Mouse (Mus musculus) layer of hippocampus, postnatal 25 days (tissue): ENCODE measurements around the gene Iars. TPM values are rescaled to one million over a fixed set of nuclear protein-coding genes. Genes with fewer than 3 reads are reported as not detected.
"Not testable (repeated sequence)": the region's sequence is repeated elsewhere in the genome, so short reads cannot be mapped to it uniquely, and the experiment has no call there.

ENCODE experiments used
- DNase-seq, 2 experiments: peaks; one replicate each; pipeline ENCODE4 v3.0.0; 2022; ENCODE audit warnings: mixed read lengths in 2 of 2, low spot score in 1 of 2; ENCODE audit errors: extremely low spot score in 1 of 2
- total RNA-seq, 2 experiments: library from RNA; stranded (reverse); gene quantifications; 2 replicates each; pipeline ENCODE4 v1.2.3; 2021

Iars gene
- total RNA-seq, 2 experiments from 2014 or later: 68.7 to 69.9 TPM

DNA sequence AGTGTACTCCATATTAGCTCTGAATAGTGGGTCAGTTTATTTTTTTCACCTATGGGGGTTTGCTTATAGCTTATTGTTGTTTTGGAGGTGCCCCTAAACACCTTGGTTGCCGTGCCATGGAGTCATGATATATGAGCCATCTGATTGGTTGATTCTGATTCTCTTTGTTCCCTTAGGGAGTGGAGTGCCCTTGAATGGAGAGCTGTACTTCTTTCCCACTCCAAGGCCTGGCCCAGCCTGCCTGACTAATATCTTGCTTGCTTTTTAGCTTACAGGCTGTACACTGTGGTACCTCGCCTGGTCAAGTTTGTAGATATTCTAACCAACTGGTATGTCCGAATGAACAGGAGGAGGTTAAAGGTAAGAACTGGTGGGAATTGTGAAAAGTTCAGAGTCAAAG lies 37.4 kb downstream of the Iars start:
- DNase-seq: no peak

DNA sequence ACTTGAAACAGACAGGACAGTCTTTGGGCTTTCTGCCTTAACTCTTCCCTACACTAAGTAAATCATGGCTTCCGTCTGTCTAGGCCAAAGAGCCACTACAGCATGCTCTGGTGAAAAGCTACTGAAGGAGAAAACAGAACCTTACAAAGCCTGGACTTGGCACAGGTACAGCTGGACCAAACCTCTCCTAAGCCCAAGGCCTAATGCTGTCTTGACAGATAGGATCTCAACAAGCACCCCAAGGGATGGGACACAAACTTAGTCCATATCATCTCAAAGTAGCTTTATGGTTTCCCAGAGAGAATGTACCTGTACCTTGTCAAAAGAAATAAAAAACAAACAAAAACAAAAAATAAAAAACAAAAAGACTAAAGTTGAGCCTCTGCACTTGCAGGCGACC lies 54.5 kb downstream of the Iars start:
- DNase-seq: no peak

DNA sequence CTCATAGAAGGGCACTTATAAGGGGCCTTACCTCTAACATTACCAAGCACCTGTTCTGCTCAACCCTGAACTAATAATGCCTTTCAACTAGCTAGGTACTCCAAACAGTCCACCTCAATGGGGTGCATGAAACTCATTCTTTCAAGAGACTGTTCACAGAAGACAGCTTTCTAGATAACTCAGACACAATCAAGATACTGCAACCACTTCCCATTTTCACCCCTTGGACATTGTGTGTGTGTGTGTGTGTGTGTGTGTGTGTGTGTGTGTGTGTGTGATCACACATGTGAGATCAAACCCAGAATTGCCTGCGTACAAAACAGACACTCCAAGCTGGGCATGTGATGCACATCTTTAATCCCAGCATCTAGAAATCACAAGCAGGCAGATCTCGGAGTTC lies 56.1 kb downstream of the Iars start:
- no peak for DNase-seq

DNA sequence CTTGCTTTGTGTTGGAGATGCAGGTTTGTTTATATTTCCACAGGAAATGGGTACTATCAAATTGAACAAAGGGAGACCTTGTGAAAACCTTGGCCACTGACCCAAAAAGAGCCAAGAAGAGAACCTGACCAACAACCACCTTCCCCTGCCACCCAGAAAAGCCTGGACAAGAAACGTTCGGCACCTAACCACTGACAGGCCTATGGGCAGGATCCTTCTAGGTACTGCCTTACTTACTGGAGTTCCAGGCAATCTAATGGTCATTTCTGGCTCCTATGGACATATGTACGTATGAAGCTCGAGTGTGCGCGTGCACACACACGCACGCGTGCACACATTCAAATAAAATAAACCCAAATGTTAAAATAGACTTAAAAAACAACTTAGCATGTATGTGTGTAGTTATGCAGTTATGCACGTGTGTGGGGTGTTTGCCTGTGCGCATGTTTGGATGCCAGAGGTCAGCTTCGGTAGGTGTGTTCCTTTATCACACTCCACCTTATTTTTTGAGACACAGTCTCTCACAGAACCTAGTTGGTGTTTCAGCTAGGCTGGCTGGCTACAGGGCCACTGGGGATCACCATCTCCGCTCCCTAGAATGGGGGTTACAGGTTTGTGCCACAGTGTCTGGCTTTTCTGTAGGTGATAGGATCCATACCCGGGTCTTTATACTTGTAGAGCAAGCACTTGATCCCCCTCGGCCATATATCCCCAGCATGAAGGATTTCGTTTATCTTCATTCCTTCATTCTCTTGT lies 59.6 kb downstream of the Iars start:
- no peak for DNase-seq

DNA sequence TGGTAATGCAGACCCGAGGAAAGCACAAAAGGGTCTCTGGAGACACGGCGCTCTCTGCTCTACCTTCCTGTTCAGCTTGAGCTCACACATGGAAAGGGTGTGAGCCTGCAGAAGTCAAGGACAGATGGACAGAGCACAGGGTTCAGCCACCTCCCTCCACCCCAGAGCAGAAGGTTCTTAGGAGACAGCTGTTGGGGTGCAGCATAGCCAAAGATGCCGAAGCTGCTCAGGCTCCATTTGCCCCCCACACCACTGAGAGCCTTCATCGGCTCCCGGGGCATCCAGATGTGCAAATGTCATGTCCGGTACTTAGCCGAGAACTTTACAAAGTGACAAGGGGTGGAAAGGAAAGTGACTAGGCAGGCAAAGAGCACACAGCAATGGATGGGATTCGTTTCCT lies 74.7 kb downstream of the Iars start:
- DNase-seq: no peak

DNA sequence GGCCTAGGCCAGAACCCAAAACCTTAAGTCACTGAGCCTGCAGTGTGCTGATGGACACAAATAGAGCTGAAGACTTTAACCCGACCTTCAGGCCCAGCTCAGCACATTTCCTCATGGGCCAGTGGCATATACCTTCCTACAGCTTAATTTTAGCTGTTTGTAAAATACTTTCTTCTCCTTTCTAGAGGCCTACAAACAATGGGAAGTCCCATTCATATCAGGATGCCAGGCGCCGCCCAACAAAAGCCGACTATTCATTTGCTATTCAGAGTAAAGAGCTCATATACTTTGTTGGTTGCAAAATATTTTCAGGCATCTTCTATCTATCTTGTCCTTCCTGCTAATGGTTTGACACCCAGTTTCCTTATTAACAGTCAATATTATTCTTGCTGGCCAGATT lies 76.1 kb downstream of the Iars start:
- no peak for DNase-seq

DNA sequence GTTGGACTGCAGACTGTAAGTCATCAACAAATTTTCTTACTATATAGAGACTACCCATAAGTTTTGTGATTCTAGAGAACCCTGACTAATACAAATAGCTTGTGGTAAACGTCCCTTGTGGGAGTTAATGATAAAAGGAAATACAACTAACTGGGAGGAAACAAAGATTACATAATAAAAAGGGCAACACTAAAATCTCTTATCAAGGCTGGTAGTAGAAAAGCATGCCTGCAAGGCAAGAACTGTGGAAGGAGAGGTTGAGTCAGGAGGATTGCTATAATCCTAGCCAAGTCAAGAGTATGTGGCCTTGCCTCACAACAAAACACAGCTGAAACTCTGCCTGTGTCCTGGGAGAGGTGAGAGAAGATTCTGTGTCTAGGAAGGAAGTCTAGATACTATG lies 78.8 kb downstream of the Iars start:
- no peak for DNase-seq

DNA sequence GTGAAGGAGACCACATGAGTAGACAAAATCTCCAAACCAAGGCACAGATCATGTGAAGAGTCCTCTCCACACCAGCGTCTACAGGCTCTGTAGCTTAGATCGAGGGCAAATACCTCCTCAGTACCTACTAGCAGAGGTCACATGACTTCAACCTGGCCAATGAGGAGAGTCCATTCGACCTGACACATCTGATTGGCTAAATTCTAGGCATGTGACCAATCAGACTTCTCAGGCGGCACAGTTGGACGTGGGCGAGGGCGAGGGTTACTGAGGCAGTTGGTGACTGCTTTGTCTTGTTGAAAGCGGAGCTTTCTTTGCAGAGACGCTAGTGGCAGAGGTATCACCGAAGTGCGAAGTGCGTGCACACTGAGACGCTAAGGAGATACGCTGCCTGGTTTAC lies 80.3 kb downstream of the Iars start:
- no peak for DNase-seq

DNA sequence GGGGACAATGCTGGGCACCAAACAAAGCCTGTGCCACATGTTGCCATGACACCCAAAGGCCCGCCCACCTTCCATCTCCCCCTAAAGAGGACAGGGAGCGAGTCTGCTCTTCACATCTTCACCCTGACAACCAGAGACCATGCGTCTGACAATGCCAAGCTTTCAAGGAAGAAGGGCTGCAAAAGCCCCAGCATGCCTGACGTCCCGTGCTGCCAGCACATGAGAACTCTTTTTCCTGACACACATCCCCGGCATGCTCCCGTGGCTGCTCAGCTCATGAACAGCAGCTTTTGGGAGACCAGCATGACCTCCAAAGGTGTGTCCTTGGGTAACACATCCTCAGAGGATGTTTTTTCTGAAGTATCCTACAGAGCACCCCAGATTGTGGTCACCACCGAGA lies 83.4 kb downstream of the Iars start:
- no peak for DNase-seq

DNA sequence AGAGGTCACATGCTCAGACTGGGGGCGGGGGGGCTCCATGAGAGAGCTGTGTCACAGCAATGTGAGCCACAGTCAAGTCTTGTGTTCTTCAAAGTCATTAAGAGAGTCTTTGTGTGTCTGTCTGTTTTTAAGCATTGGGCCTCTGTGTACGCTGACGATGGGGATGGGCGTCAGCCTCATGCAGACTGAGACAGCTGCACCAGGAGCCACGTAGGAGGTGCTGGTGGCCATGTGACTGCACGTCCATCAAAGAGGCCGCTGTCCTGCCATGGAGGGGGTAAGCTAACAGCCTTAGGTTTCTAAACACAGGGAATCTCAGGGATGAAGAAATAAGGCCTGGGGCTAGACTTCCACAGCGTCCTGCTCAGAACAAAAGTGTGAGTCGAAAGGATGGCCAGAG lies 84.4 kb downstream of the Iars start:
- no peak for DNase-seq

DNA sequence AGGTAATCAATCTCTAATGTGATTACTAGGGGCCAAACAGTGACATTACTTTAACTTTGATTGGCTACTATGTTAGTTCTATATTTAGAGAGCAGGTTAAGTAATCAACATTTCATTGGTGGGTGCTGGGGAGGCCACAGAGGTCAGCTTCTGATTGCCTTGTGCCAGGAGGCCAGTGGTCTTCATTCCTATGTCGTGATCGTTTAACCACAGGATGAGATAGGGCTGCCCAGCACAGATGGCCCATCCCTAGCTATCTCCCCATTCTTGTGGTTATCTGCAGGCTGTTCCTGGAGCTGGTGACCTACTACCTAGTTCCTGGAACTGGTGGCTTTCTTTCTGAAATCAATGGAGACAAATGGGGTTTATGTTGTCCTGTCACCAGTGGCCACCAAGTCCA lies 86.1 kb downstream of the Iars start:
- DNase-seq: no peak

DNA sequence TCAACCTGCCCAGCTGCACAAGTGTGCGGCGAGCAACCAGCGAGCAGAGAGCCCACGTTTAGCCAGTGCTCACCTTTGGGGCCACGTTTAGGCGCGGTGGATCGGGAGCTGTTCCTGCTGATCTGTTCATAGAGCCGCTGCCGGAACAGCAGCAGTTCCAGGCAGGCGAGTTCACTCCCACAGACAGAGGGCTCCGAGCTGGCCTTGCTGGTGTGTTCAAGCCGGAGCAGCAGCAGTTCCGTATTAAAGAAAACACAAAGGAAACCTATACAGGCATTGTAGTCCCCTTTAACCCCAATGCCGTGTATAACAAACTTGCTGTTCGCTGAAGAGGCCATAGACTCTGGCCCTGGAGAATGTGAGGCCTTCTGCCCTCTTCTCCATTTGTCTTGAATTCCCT lies 87.2 kb downstream of the Iars start:
- DNase-seq: no peak

DNA sequence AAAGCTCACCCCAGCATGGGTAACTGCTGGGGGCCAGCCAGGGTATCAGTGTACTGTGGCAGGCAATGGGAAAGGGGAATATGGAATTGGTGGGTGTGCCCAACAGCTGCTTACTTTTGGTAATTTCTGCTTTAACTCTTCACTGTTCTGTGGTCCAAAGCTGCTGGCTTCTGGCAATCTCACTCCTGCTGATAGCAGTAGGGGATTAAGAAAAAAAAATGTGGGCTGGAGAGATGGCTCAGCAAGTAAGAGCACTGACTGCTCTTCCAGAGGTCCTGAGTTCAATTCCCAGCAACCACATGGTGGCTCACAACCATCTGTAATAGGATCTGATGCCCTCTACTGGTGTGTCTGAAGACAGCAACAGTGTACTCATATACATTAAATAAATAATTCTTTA lies 89.6 kb downstream of the Iars start:
- not testable (repeated sequence) for DNase-seq

Other genes with a start within 250 kb of the Iars start
- 1 to 10 TPM in 1 of 2 experiments, under 1 TPM in 1; 0.85 to 1.9 TPM for gene Tes3-ps, start 188.8 kb upstream of the Iars start, total RNA-seq
- gene Ecm2, start 177.3 kb upstream of the Iars start, total RNA-seq: 1 to 10 TPM; 4.7 to 5.3 TPM
- 1 to 10 TPM; 1.4 to 1.6 TPM for gene Aspn, start 137.7 kb upstream of the Iars start, total RNA-seq
- gene Omd, start 99.6 kb upstream of the Iars start, total RNA-seq: under 1 TPM in 1 of 2 experiments, not detected in 1; 0.57 TPM
- 1 to 10 TPM; 2.5 to 2.9 TPM for gene Ogn, start 74.1 kb upstream of the Iars start, total RNA-seq
- gene Cenpp, start 29.3 kb upstream of the Iars start, total RNA-seq: 1 to 10 TPM; 1.2 to 2.1 TPM
- gene Nol8, start 29.0 kb upstream of the Iars start, total RNA-seq: 10 to 100 TPM; 29.3 to 30.7 TPM
- not detected for gene Gm30302, start 116.9 kb downstream of the Iars start, total RNA-seq